ENCODE assay signal across 13 mouse cellular contexts in genomic region chr19:6226135-6226534, GRCm38 (mm10). TPM values are rescaled to one million over a fixed set of nuclear protein-coding genes. Genes with fewer than 3 reads are reported as not detected.
DNase-seq lines count a peak whose midpoint lies in the region; ATAC-seq and TF ChIP-seq lines count a peak whose summit lies in the region.
"Had no signal": no experiment of that assay in that cellular context is flagged by ENCODE, and none has a peak within 500 bp of the region (broad histone marks: within the 10 kb centered on the region; RNA-seq: fewer than 3 reads in every experiment).

TSS of gene Gpha2 (plus strand) at chr19:6226380.

- H3K27ac ChIP-seq in kidney, embryonic 15.5 days: no peak within 1 kb of the TSS
- H3K27ac ChIP-seq in MEL (ENCODE audit: control insufficient read depth, low read depth, low read length): no peak within 1 kb of the TSS
- H3K27ac ChIP-seq in liver, postnatal 0 days (ENCODE audit: low read depth): no peak within 1 kb of the TSS
- H3K27ac ChIP-seq: hindbrain, embryonic 13.5 days; limb, embryonic 15.5 days; neural tube, embryonic 13.5 days had no signal

- H3K79me2 ChIP-seq in MEL (ENCODE audit: control insufficient read depth, insufficient read depth, low read length, poor library complexity): no peaks in the 10 kb centered on the region

- intact Hi-C loops in heart, postnatal 36 days (cut with DNase I): no loop called here

- no peaks in the 10 kb centered on the region for H3K9me3 ChIP-seq in kidney, embryonic 15.5 days (replicated peaks)
- H3K9me3 ChIP-seq in MEL (replicated peaks; ENCODE audit: insufficient read depth, low read length): no peaks in the 10 kb centered on the region
- H3K9me3 ChIP-seq in liver, postnatal 0 days (ENCODE audit: low read length): no peaks in the 10 kb centered on the region
- H3K9me3 ChIP-seq: G1E; hindbrain, embryonic 13.5 days; limb, embryonic 15.5 days; neural tube, embryonic 13.5 days had no signal

- TF ChIP-seq RAD21 in MEL (IDR thresholded peaks at IDR 0.05; ENCODE audit: low read depth, low read length): peak; percentile 11

- TF ChIP-seq POLR2A in MEL (IDR thresholded peaks at IDR 0.05; ENCODE audit: control insufficient read depth in 1 of 2, insufficient read depth in 1 of 2, low read depth in 1 of 2, low read length in 2 of 2, poor library complexity in 1 of 2): no peak

- H3K27me3 ChIP-seq in kidney, embryonic 15.5 days: no peaks in the 10 kb centered on the region
- H3K27me3 ChIP-seq in MEL (ENCODE audit: control insufficient read depth in 1 of 2, insufficient read depth in 2 of 2, low read length in 2 of 2): no peaks in the 10 kb centered on the region
- H3K27me3 ChIP-seq in liver, postnatal 0 days (ENCODE audit: insufficient read depth, low read length): no peaks in the 10 kb centered on the region
- H3K27me3 ChIP-seq: hindbrain, embryonic 13.5 days; limb, embryonic 15.5 days; neural tube, embryonic 13.5 days had no signal

- peak; percentile 30; the same call in 1 of the 2 replicates for ATAC-seq in kidney, embryonic 15.5 days (replicated peaks; ENCODE audit: low FRiP score)
- ATAC-seq in liver, postnatal 0 days: no peak
- ATAC-seq in CD4-positive, CD25-positive, alpha-beta regulatory T cell, adult 4 months: no peak

- DNase-seq in kidney, adult 8-10 months: no peak
- DNase-seq in MEL (ENCODE audit: low read depth, low spot score): peak; percentile 60
- peak; percentile 53 for DNase-seq in embryo, embryonic 10 days (ENCODE audit: low spot score)
- peak; percentile 14 for DNase-seq in liver, postnatal 0 days
- no peak for DNase-seq in heart, postnatal 4 days
- DNase-seq in heart, postnatal 36 days: no peak
- DNase-seq: spleen, adult 18-20 months had no signal

- H3K4me2 ChIP-seq in kidney, embryonic 15.5 days: no peak within 1 kb of the TSS
- H3K4me2 ChIP-seq in liver, postnatal 0 days (ENCODE audit: low read depth, low read length): no peak within 1 kb of the TSS
- H3K4me2 ChIP-seq: hindbrain, embryonic 13.5 days; limb, embryonic 15.5 days; neural tube, embryonic 13.5 days had no signal

- no peak within 1 kb of the TSS for H3K4me3 ChIP-seq in kidney, embryonic 15.5 days (replicated peaks)
- H3K4me3 ChIP-seq in MEL (ENCODE audit: control insufficient read depth in 1 of 2, insufficient read depth in 1 of 2, low read depth in 2 of 2, low read length in 2 of 2): no peak within 1 kb of the TSS
- H3K4me3 ChIP-seq in liver, postnatal 0 days (ENCODE audit: low read depth, low read length): no peak within 1 kb of the TSS
- H3K4me3 ChIP-seq: hindbrain, embryonic 13.5 days; limb, embryonic 15.5 days; neural tube, embryonic 13.5 days had no signal

- peak in 2 of 3 experiments; percentile 14 to 19; a peak in 2 of 6 replicates for TF ChIP-seq CTCF in MEL (IDR thresholded peaks at IDR 0.05 in 2 of 3, conservative IDR thresholded peaks at IDR 0.05 in 1 of 3; ENCODE audit: control insufficient read depth in 1 of 3, insufficient read depth in 1 of 3, low read depth in 2 of 3, low read length in 3 of 3, poor library complexity in 1 of 3, severe bottlenecking in 1 of 3)
- TF ChIP-seq CTCF in liver, postnatal 0 days (IDR thresholded peaks at IDR 0.05; ENCODE audit: low read depth): no peak

- H3K4me1 ChIP-seq in kidney, embryonic 15.5 days: peaks cover 13% of the 10 kb centered on the region
- H3K4me1 ChIP-seq in MEL (ENCODE audit: control insufficient read depth in 1 of 2, insufficient read depth in 2 of 2, low read length in 2 of 2): no peaks in the 10 kb centered on the region
- no peaks in the 10 kb centered on the region for H3K4me1 ChIP-seq in liver, postnatal 0 days (ENCODE audit: insufficient read depth)
- H3K4me1 ChIP-seq: hindbrain, embryonic 13.5 days; neural tube, embryonic 13.5 days had no signal

- H3K36me3 ChIP-seq in kidney, embryonic 15.5 days: peaks cover 31% of the 10 kb centered on the region
- H3K36me3 ChIP-seq in MEL (ENCODE audit: control insufficient read depth in 1 of 2, insufficient read depth in 2 of 2, low read length in 2 of 2): no peaks in the 10 kb centered on the region
- no peaks in the 10 kb centered on the region; the same call in 1 of the 2 replicates for H3K36me3 ChIP-seq in liver, postnatal 0 days (replicated peaks; ENCODE audit: insufficient read depth, low read length)

- no peak for TF ChIP-seq EP300 in MEL (IDR thresholded peaks at IDR 0.05; ENCODE audit: low read depth in 1 of 2, low read length in 2 of 2)
- no peak for TF ChIP-seq EP300 in liver, postnatal 0 days (IDR thresholded peaks at IDR 0.05; ENCODE audit: low read depth)

- 17% methylated on average over 2 of the region's 2 CpGs for WGBS in kidney, embryonic 15.5 days
- WGBS in liver, postnatal 0 days (ENCODE audit: insufficient replicate concordance): 51% methylated on average over 2 of the region's 2 CpGs

- no peak within 1 kb of the TSS for H3K9ac ChIP-seq in kidney, embryonic 15.5 days
- H3K9ac ChIP-seq in MEL (ENCODE audit: control insufficient read depth, low read depth, low read length, poor library complexity, severe bottlenecking): no peak within 1 kb of the TSS
- H3K9ac ChIP-seq in liver, postnatal 0 days (replicated peaks): no peak within 1 kb of the TSS
- H3K9ac ChIP-seq: hindbrain, embryonic 13.5 days; limb, embryonic 15.5 days; neural tube, embryonic 13.5 days had no signal

TF ChIP-seq in MEL, 35 proteins besides CTCF, POLR2A, EP300 and RAD21:
- no peak for TF ChIP-seq MYC (IDR thresholded peaks at IDR 0.05; ENCODE audit: low read depth, low read length)
- peak; percentile 16; the same call in 1 of the 2 replicates for TF ChIP-seq ZC3H11A (IDR thresholded peaks at IDR 0.05; ENCODE audit: low read depth, low read length)
- no peak for TF ChIP-seq TAL1 (IDR thresholded peaks at IDR 0.05; ENCODE audit: low read length)
- no peak for TF ChIP-seq E2F4 (IDR thresholded peaks at IDR 0.05; ENCODE audit: borderline replicate concordance, low read depth, low read length)
- TF ChIP-seq USF1 (IDR thresholded peaks at IDR 0.05; ENCODE audit: low read depth, low read length): no peak
- TF ChIP-seq NELFE (IDR thresholded peaks at IDR 0.05; ENCODE audit: low read depth, low read length): no peak

RNA-seq across cellular contexts. Expression of gene Gpha2, which starts in this region (rescaled TPM):
- 0.39 and 0.74 TPM in 2 replicates for polyA plus RNA-seq in kidney, embryonic 15.5 days (2015; fragmentation: Nextera tagmentation; extraction: Ambion mirVana)
- not detected in 2 replicates for total RNA-seq in MEL (2012; rRNA removed)
- polyA plus RNA-seq in MEL (2012; ENCODE audit: insufficient read depth in 1 of 2, insufficient read length in 2 of 2, low read depth in 1 of 2, low replicate concordance in 2 of 2, missing spikeins in 1 of 2): under 1 TPM in 1 of 2 experiments, not detected in 1; 0.19 TPM
- not detected in 2 replicates for polyA plus RNA-seq in liver, postnatal 0 days (2015; fragmentation: Nextera tagmentation; extraction: Ambion mirVana)
- polyA plus RNA-seq in CD4-positive, CD25-positive, alpha-beta regulatory T cell, adult 4 months (2017; shearing (Covaris generic)): not detected
- not detected for total RNA-seq in heart, postnatal 4 days (2021)
- not detected for total RNA-seq in heart, postnatal 36 days (2021)
- total RNA-seq: G1E had no signal
- polyA plus RNA-seq: G1E; hindbrain, embryonic 13.5 days; neural tube, embryonic 13.5 days had no signal

Comparison
In these comparisons a context has a peak if more than half of its experiments do, and no peak if none do; other contexts are left out.
1. Peak in ATAC-seq in kidney, embryonic 15.5 days; RNA of the gene not detected or under 1 TPM.
2. Peak in DNase-seq in MEL; RNA of the gene not detected or under 1 TPM.
3. Peak in DNase-seq in liver, postnatal 0 days; RNA of the gene not detected or under 1 TPM.